Mouse (Mus musculus) cerebellum, adult (tissue): ENCODE results near the gene Setdb1.
A peak's percentile ranks its signal among the peaks of the same experiment; 100 is the strongest.
"Not testable (repeated sequence)": the region's sequence is repeated elsewhere in the genome, so short reads cannot be mapped to it uniquely, and the experiment has no call there.

ENCODE experiments used
- ATAC-seq: cut with Nextera tagmentation; 2 replicates; pipeline ENCODE4 v1.9.2; 2017; ENCODE audit warnings: mild to moderate bottlenecking, moderate library complexity, mixed read lengths; ENCODE audit not compliant: insufficient number of reproducible peaks, low FRiP score, low TSS enrichment

Gene Setdb1

DNA sequence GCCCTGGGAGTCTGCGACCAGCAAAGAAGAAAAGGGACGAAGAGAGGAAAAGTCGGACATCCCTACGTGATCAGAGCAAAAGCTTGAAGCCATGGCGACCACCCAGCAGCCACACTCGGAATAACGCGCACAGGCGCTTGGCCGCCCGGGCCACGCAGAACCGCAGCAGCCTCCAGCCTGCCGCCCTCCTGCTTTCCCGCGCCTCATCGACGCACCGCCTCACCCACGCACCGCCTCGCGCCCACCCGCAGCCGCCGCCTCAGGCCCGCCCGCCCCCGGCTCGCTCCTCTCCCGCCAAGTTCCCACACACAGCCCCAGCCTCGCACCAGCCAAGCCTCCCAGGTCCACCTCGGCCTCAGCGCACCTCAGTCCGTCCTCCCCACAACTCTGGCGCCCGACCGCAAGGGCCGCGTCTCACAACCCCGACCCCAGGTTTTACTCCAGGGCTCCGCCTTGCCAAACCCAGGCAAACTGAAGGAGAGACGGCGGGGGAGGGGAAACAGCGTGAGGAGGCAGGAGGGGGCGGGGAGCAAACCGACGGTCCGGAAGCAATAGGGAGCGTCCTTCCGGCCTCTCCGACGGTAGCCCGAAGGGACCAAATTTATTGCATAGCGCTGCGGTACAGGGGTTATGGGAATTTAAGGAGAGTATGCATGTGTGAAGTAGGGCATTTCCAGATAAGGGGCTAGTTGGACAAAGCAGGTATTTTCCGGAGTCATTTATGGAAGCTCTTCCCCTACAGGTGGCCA lies at the start of gene Setdb1:
TSS of gene Setdb1 (minus strand) at position 502 of the 749 bp plus-strand sequence.
- ATAC-seq: peak; percentile 72; the same call in 1 of the 2 replicates

DNA sequence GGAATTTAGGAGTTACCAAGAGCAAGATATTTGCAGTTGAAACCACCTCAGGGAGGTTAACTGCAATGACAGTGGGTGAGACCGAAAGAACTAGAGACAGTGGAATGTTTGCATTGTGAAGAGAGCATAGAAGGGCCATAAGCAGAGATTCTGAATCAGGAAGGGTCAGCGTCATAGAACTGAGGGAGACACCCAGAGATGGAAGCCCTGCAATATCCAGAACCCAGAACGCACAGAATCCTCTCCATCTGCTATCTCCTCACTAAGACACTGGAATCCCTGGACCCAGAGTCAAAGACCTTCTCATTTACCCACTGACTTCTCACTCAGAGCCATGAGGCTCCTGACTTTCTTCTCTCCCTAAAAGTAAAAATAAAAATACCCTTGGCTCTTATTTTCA lies 45.7 kb upstream of the Setdb1 start, which contains the start of gene 4930558C23Rik:
TSS of gene 4930558C23Rik (minus strand) at position 101 of the 400 bp plus-strand sequence.
- no peak for ATAC-seq

DNA sequence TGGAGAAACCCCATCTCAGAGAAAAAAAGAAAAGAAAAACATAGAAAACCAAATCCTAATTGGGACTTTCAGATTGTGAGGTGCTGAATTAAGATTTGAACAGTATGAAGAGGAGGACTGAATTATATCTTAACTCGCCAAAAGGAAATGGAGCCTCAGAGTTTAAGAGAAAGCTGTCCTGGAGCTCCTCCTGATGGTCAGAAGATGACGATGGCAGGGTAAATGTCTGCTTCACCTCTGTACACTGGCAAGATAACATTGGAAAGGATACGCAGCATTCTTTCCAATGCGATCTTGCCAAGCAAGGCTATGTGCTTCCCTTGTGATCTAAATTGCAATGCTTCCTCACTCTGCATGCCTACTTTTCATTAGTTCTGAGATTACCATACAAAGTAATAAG lies 37.4 kb upstream of the Setdb1 start:
- ATAC-seq: no peak

DNA sequence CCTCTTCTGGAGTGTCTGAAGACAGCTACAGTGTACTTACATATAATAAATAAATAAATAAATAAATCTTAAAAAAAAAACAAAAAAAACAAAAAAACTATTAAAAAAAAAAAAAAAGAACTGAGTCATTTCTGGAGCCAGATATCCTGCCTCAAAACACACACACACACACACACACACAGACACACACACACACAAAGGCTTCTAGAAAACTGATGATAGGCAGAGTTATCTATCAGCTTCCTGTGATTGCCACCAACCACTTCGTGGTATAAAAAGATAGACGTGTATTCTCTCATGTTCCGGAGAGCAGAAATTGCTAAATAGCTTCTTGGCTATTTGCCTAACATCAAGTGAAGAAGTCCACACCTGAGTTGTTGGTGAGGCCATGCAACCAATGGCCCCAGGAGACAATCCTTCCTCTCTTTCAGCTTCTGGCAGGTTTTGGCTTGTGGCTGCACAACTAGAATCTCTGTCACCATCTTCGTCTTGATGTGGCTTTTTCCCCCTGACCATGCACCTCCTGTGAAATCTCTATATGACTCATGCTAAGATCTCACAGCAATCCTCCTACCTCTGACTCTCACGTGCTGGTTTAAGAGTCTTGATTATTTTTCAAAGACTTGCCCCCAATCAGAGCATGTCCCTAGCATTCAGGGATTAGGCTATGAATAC lies 28.5 kb upstream of the Setdb1 start:
- ATAC-seq: no peak

DNA sequence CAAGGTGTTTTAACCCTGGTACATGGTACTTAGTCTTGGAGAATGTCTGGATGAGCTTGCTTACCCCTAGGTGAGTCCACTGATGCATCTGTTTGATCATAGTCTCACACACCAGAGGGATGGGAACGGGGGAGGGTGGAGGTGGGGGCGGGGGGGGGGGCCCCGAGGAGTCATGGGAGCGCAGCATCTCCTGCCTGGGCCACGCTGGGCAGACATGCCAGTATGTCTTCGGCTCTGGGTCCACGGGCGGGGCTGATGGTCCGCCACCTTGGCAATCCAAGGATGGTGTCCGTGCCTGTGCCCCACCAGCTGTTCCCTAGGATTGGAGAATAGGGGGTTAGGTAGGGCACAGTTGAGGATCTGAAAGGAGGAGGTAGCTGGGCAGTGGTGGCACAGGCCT lies 16.2 kb upstream of the Setdb1 start:
- ATAC-seq: no peak

DNA sequence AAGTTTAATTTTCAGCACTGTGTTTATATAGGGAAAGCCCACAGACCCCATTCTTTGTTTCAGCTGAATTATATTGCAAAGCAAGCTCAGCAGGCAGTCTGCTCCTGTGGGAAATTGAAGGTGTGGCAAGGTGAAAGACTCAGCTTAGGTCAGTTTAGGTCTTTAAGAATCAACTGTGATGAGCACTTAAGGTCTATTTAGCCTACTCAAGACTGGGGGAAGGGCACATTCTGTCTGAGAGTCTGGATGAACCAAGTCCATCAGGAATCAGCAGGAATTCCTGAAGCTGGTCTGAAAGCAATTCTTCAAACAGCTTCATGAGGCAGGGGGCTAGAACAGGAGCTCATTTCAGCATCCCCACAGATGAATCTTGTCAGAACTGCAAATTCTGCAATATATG lies 13.1 kb upstream of the Setdb1 start:
- ATAC-seq: no peak

DNA sequence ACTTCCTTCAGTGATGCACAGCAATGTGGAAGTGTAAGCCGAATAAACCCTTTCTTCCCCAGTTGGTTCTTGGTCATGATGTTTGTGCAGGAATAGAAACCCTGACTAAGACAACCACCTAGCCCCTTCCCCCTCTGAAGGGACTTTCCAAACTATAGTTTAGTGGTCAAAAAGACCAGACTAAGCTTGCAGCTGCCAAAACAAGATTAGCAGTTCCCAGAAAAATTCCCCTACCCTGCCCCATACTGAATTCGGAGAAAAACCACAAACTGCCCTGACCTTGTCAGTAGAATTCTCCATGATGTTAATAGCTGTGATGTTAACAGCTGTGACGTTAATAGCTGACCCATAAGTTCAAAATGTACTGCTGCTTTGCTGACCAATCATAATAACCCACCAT lies 3.3 kb upstream of the Setdb1 start:
- ATAC-seq: not testable (repeated sequence)

DNA sequence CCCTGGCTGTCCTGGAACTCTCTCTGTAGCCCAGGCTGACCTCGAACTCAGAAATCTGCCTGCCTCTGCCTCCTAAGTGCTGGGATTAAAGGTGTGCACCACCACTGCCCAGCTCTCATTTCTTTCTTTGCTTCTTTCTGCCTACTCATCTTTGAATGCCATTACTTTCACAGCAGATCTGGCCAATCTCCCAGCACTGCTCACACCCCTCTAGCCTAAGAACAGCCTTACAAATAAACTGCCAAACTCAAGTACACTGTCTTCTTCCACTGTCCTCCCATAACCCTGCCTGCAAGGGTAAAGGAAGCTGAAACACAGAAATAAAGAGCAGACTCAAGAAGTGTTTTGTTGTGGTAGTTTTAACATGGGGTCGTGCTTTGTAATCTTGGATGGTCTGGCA lies 744 bp upstream of the Setdb1 start:
- ATAC-seq: no peak

DNA sequence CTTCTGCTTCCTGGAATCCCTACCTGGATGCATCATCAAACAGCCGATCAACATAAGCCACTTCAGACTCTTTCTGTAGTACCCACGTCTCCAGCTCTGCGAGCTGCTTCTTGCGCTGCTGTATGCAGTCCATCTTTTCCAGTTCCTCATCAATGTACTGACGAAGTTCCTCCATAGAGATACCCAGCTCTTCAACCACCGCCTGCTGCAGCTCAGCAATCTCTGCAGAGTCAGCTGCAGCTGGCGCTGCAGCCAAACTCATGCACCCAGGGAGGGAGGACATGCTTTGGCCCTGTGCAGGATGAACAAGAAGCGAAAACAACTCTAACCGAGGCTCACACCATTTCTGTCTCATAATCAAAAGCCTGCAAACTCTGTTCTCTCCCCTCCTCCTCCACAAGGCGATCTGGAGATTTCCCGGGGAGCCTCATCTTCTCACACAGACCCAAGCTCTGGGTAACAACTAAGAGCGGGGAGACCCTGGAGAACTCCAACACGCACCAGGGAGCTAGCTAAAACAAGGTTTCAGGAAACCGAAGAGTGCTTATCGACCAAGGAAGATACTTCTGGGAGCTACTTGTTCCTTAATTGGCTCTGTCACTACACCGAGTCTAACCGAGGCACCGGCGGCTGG lies 974 bp downstream of the Setdb1 start:
- not testable (repeated sequence) for ATAC-seq

DNA sequence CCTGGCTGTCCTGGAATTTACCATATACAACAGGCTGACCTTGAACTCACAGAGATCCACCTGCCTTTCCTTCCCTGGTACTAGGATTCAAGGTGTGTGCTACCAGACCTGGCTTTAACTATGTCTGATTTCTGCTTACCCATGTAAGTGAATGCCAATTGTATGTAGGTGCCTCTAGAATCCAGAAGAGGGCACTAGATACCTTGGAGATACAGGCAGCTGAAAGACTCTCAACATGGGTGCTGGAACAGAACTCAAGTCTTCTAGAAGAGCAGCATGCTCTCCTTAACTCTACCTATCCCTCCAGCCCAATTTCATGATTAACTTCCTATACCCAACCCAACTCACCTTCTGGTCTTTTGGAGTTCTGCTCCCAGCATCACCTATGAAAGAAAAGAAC lies 7.5 kb downstream of the Setdb1 start:
- ATAC-seq: no peak

DNA sequence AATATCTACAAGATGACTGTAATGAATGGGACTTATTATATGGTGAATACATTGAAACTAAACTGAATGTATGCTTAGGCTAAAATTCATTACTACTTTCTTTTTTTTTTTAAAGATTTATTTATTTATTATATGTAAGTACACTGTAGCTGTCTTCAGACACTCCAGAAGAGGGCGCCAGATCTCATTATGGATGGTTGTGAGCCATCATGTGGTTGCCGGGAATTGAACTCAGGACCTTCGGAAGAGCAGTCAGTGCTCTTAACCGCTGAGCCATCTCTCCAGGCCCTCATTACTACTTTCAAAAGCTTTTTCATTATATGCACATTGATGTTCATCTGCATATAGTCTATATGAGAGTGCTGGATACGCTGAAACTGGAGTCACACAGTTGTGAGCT lies 8.7 kb downstream of the Setdb1 start:
- ATAC-seq: not testable (repeated sequence)

DNA sequence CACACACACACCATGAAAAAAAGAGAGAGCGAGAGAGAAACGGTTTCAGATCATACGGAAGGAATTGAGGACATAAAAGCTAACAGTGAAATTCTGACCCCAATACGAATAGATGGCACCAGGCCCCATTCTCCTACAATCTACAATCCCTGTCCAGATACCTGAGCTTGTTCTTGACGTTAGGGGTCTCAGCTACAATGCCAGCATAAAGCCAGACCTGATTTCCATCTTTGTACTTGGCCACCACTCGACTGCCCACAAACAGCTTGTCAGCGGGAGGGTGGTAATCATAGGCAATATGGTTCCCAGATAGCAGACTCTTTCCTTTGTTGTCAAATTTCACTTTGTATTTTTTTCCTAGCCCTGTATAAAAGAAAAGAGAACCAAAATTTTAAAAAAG lies 10.5 kb downstream of the Setdb1 start:
- no peak for ATAC-seq

DNA sequence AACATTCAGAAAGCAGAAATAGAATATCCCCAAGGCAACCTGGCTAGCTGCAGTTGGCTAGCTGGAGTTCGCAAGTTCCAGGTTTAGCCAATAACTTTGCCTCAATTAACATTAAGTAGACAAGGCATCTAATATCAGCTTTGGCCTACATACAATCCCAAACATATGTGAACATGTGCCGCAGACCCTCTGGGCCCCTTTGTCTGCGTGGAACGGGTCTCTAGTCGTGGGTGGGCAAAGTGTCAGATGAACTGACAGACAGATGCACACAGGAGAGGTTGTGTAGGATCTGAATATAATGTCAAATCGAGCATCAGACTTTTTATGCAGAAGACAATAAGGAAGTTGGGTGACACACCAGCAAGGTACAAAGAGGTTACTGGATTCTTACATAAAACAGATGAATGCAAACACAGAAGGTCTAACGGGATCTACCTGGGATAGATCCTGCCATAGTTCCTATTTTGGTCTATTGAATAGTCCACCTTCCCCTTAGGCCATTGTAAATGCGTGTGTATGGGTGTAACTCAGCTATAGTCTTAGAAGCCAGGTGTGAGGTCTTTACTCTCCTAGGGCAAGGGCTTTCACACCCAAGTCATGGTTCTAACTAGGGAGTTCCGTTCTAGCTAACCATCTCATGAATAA lies 13.5 kb downstream of the Setdb1 start:
- ATAC-seq: not testable (repeated sequence)

DNA sequence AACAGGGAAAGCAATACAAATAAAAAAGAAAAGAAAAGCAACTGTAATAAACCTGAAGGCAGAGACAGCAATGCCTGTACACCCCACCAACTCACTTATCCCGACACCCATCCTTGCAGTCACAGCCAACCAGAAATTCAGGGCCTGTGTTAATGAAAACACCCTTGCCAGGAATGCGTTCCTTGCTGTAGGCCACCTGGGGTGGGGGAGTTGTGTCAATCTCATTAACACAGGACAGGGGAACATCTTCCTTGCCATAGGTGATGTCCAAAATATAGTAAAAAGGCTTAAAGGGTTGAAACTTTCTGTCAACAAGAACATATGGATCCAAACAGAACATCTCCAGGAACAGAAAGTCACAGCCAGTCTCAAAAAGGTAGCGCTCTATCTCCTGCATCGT lies 18.8 kb downstream of the Setdb1 start:
- no peak for ATAC-seq

DNA sequence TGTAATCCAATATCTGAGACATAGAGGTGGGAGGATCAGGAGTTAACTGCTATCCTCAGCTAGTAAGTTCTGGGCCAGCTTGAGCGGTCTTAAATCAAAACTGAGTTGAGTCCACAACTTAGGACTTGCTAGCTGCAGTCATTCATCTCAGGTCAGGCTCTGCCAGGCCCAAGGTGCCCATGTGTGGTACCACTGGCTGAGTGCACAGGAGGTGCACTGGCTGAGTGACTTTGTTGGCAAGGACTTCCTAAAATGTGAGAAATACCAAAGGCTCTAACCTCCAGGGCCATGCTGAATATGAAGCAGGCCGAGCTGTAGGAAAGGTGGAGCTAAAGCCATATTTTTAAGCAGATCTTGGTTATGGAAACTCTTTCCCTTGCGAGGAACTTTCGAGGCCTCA lies 19.7 kb downstream of the Setdb1 start:
- ATAC-seq: no peak

DNA sequence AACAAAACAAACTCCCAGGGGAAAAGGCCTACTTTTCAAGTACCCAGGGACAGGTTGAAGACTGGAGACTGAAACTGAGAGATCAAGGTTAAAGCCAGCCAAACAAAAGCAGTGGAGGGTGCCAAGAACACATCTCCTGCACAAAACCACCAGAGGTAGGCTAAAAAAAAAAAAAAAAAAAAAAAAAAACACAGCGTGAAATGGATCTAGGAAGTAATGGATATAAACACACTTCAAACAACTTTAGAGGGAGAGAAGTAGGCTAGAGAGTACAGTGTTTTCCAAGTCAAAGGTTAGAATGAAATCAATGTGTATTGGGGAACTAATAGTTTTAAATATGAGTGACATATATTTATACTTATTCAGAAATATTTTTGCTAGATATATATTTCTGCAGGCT lies 25.5 kb downstream of the Setdb1 start:
- ATAC-seq: no peak

DNA sequence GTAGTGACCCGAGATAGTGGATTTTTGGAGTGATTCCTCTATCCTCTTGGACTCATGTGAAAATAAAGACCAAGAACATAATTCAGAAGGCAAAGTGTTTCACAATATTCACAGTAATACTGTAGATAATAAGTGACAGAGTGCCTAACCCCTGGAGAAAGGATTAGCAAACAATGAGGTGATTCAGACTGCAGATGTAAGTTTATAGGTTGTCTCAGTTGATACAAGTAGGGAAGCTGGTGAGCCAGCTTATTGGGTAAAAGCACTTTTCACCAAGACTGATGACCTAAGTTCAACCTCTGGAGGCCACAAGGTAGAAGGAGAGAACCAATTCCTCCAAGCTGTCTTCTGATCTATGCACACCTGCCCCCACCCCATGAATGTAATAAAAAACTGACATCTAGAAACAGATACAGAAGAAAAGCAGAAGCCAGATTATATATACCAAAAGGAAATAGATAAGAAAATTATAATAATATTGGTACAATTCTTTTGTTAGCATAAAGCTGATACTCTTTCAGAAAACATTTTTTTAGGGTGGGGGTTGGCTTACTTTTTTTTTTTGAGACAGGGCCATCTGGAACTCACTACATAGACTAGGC lies 28.1 kb downstream of the Setdb1 start:
- ATAC-seq: no peak

DNA sequence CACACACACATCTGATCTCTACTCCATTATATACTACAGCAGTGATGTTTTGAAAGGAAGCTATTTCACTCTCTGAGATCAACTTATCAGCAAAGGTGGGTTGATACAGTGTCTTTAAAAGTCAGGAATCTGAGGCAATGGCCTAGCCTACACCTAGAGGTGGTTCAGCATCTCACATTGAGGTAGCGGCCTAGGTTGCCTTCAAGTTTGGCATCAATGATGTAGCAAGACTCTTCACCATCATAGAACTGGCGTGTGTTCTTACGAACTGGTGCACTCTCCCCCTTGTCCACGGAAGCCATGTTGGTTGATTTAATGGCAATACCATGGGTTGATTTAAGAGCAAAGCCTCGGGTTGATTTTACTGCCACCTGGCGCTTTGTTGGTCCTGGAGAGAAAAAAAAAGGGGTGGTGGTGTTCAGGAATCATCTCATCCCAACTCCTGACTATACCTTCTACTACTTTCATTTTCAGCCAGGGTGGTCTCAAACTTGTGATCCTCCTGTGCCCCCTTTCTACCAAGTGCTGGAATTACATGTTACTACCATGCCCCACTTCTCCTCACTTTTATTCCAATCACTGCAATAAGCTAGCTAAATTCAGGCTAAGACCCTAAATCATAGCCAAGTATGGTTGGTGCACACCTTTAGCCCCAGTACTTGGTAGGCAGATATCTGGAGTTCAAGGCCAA lies 32.4 kb downstream of the Setdb1 start:
- ATAC-seq: no peak

DNA sequence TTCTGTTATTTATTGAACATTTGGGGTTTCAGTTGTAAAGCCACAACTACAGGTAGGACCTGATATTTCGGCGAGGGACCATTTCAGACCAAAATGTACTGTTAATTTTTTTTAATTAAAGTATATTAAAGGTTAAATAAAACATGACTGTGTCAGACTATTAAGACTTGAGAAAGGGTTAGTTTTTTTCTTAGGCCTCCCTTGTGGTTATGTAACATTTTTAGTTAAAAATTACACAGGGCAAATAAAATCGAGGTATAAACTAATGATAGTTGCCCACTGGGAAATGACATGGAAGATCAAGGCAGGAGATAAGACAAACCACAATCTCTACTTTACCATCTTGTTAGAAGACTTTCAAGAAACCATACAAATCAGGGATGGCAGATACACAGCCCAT lies 33.6 kb downstream of the Setdb1 start:
- no peak for ATAC-seq
